Mouse (Mus musculus): ENCODE results near the gene Nprl2. TPM values are rescaled to one million over a fixed set of nuclear protein-coding genes. Genes with fewer than 3 reads are reported as not detected.
A peak's percentile ranks its signal among the peaks of the same experiment; 100 is the strongest.

Nprl2 gene
- polyA plus RNA-seq, 1 experiment: 83.5 TPM

DNA sequence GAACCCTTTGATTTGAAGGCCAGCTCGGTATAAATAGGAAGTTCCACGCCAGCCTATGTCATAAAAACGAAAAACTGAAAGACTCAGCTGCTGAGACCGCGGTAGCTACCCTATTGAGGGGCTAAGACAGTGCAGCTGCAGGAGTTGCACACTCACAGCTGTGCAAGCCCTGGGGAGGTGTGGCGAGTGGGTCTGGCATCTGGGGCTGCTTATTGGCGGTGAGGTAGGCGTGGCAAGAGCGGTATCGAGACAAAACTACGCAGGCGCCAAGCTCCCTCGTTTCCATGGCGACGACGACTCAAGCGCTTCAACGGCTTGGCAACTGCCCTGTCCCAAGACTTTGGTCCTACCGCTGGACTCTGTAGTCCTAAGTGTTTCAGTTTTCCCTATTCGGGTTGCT lies 5.0 kb downstream of the Nprl2 start, which contains the start of gene Zmynd10:
Zmynd10 (plus strand) TSS at position 273 of the 400 bp plus-strand sequence.
- WGBS: 2% methylated on average over 20 of the region's 20 CpGs
- peak; percentile 88 for DNase-seq
- H3K36me3 ChIP-seq (ENCODE audit: control insufficient read depth, insufficient read depth, low read length): no peaks in the 10 kb centered on the region

DNA sequence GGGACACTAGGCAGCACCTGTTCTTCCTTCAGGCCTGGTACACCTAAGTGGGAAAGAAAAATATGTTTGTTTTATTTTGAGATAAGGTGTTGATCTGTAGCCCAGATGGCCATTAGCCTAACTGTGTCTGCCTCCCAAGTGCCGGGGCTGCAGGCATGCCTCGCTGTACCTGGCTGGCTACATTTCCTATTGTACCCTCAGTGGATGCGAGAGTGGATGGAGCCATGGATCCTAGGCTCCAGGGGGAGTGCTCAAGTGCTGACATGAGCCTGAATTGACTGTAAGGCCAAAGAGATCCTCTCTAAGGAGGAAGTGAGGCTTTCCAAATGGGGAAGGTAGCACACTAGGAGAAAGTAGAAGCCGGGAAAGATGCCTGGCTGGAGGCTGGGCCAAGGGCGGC lies 5.9 kb downstream of the Nprl2 start:
- TF ChIP-seq POLR2A (IDR thresholded peaks at IDR 0.05; ENCODE audit: control insufficient read depth, extremely low read depth, insufficient read depth, low read length, poor library complexity): no peak
- TF ChIP-seq CTCF (IDR thresholded peaks at IDR 0.05; ENCODE audit: borderline replicate concordance, control insufficient read depth, extremely low read depth, insufficient read depth, low read length, poor library complexity): no peak
- WGBS: 93% methylated on average over 5 of the region's 5 CpGs
- no peak overlapping the region for H3K4me3 ChIP-seq (ENCODE audit: control insufficient read depth, insufficient read depth, low read length)

More for the DNA sequence above, 5.0 kb downstream of the Nprl2 start, which contains the start of gene Zmynd10:
- H3K4me3 ChIP-seq (ENCODE audit: control insufficient read depth, insufficient read depth, low read length): 0 out of 2 replicates have a peak within 1 kb of the TSS, but pooled peaks have one; percentile 3
- peak within 1 kb of the TSS; percentile 82 for H3K27ac ChIP-seq (ENCODE audit: control insufficient read depth, insufficient read depth, low read length)
- TF ChIP-seq CTCF (IDR thresholded peaks at IDR 0.05; ENCODE audit: borderline replicate concordance, control insufficient read depth, extremely low read depth, insufficient read depth, low read length, poor library complexity): 0 out of 2 replicates have a peak, but pooled peaks have one; percentile 51
- TF ChIP-seq POLR2A (IDR thresholded peaks at IDR 0.05; ENCODE audit: control insufficient read depth, extremely low read depth, insufficient read depth, low read length, poor library complexity): 0 out of 2 replicates have a peak, but pooled peaks have one; percentile 30
- H3K27me3 ChIP-seq (ENCODE audit: control insufficient read depth, insufficient read depth, low read length): no peaks in the 10 kb centered on the region
- peaks cover 47% of the 10 kb centered on the region for H3K4me1 ChIP-seq (replicated peaks; ENCODE audit: control insufficient read depth, insufficient read depth, low read length)

DNA sequence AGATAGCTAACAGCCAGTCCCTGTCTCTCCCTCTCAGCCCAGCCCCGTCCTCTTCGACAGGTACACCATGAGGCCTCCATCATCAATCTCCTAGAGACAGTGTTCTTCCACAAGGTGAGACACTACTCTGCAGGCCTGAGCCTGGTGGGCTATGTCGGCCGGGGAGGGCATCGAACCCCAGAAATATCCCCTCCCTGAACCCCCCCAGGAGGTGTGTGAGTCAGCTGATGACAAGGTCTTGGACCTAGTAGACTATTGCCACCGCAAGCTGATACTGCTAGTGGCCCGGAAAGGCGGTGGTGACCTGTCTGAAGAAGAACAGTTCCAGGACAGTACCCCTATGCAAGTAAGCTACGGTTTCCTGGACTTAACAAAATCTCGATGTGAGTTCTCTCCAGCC lies 6.8 kb downstream of the Nprl2 start:
- no peak overlapping the region for H3K27ac ChIP-seq (ENCODE audit: control insufficient read depth, insufficient read depth, low read length)
- no peak overlapping the region for H3K4me3 ChIP-seq (ENCODE audit: control insufficient read depth, insufficient read depth, low read length)
- H3K4me1 ChIP-seq (replicated peaks; ENCODE audit: control insufficient read depth, insufficient read depth, low read length): peaks cover 57% of the 10 kb centered on the region
- WGBS: 97% methylated on average over 10 of the region's 10 CpGs
- no peaks in the 10 kb centered on the region for H3K36me3 ChIP-seq (ENCODE audit: control insufficient read depth, insufficient read depth, low read length)
- DNase-seq: no peak
- no peak for TF ChIP-seq POLR2A (IDR thresholded peaks at IDR 0.05; ENCODE audit: control insufficient read depth, extremely low read depth, insufficient read depth, low read length, poor library complexity)
- TF ChIP-seq CTCF (IDR thresholded peaks at IDR 0.05; ENCODE audit: borderline replicate concordance, control insufficient read depth, extremely low read depth, insufficient read depth, low read length, poor library complexity): no peak
- no peaks in the 10 kb centered on the region for H3K27me3 ChIP-seq (ENCODE audit: control insufficient read depth, insufficient read depth, low read length)

More for the DNA sequence above, 5.9 kb downstream of the Nprl2 start:
- Histone ChIP-seq H3K27ac (ENCODE audit: control insufficient read depth, insufficient read depth, low read length) (no peak overlapping the region), H3K4me1 (replicated peaks; ENCODE audit: control insufficient read depth, insufficient read depth, low read length) (peaks cover 48% of the 10 kb centered on the region), H3K36me3 (ENCODE audit: control insufficient read depth, insufficient read depth, low read length) (no peaks in the 10 kb centered on the region), H3K27me3 (ENCODE audit: control insufficient read depth, insufficient read depth, low read length) (no peaks in the 10 kb centered on the region)
- no peak for DNase-seq

GRCm38 (mm10) chr9:107549297-107550074 lies 7.5 kb downstream of the Nprl2 start:
- no peak for DNase-seq
- Histone ChIP-seq H3K36me3 (ENCODE audit: control insufficient read depth, insufficient read depth, low read length) (no peaks in the 10 kb centered on the region), H3K27me3 (ENCODE audit: control insufficient read depth, insufficient read depth, low read length) (no peaks in the 10 kb centered on the region), H3K4me3 (ENCODE audit: control insufficient read depth, insufficient read depth, low read length) (no peak overlapping the region), H3K27ac (ENCODE audit: control insufficient read depth, insufficient read depth, low read length) (no peak overlapping the region), H3K4me1 (replicated peaks; ENCODE audit: control insufficient read depth, insufficient read depth, low read length) (peaks cover 59% of the 10 kb centered on the region)
- no peak for TF ChIP-seq POLR2A (IDR thresholded peaks at IDR 0.05; ENCODE audit: control insufficient read depth, extremely low read depth, insufficient read depth, low read length, poor library complexity)
- 97% methylated on average over 20 of the region's 20 CpGs for WGBS

DNA sequence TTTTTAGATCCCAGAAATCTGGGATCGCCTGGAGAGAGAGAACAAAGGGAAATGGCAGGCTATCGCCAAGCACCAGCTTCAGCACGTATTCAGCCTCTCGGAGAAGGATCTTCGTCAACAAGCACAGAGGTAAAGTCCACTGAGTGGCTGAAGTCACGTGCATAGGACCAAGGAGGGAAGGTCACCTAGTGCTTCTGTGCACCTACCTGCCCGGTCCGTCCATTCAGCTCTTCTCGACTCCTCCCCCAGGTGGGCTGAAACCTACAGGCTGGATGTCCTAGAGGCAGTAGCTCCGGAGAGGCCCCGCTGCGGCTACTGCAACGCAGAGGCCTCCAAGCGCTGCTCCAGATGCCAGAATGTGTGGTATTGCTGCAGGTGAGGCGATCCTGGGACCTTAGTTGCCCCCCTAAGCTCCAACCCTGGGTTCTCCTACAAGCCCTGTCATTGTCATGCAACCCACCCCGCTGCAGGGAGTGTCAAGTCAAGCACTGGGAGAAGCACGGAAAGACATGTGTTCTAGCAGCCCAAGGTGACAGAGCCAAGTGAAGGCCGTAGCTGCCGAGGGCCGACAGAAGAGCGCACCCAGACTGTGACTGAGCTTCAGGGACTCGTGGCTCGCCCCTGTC lies 8.6 kb downstream of the Nprl2 start:
- Histone ChIP-seq H3K36me3 (ENCODE audit: control insufficient read depth, insufficient read depth, low read length) (no peaks in the 10 kb centered on the region), H3K4me3 (ENCODE audit: control insufficient read depth, insufficient read depth, low read length) (peak overlapping the region; percentile 53), H3K27ac (ENCODE audit: control insufficient read depth, insufficient read depth, low read length) (peak overlapping the region; percentile 70), H3K4me1 (replicated peaks; ENCODE audit: control insufficient read depth, insufficient read depth, low read length) (peaks cover 61% of the 10 kb centered on the region), H3K27me3 (ENCODE audit: control insufficient read depth, insufficient read depth, low read length) (no peaks in the 10 kb centered on the region)
- WGBS: 61% methylated on average over 23 of the region's 23 CpGs
- TF ChIP-seq POLR2A (IDR thresholded peaks at IDR 0.05; ENCODE audit: control insufficient read depth, extremely low read depth, insufficient read depth, low read length, poor library complexity): peak; percentile 13; the same call in 1 of the 2 replicates
- no peak for TF ChIP-seq CTCF (IDR thresholded peaks at IDR 0.05; ENCODE audit: borderline replicate concordance, control insufficient read depth, extremely low read depth, insufficient read depth, low read length, poor library complexity)
- no peak for DNase-seq

DNA sequence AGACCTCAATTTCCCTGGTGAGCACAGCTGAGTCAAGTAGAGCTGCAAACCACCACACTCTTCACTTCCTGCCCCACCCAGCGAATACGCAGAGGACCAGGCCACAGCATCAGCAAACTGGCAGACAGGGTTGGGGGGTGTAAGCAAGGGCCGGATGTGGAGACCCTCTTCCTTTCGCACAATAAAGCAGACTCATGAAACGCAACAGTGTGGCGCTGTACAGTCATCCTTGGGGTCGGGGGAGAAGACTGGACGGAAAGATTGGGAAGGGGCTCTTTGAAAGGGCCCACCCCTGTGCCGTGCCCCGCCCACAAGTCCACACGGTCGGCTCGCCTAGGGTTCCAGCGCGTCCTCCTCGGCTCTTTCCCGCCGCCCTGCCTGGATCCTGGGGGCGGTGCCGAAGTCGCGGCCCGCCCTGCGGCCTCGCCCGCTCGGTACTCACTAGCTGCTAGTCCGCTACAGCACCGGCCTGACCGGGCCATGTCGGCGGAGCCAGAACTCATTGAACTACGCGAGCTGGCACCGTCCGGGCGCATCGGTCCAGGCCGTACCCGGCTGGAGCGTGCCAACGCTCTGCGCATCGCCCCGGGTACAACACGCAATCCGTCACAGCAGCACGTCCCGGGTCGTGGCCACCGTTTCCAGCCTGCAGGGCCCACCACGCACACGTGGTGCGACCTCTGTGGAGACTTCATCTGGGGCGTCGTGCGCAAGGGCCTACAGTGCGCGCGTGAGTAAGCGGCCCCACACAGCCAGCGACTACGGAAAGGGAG lies 9.3 kb downstream of the Nprl2 start, which contains the start of gene Rassf1:
Rassf1 (plus strand) TSS at position 439 of the 773 bp plus-strand sequence.
- TF ChIP-seq CTCF (IDR thresholded peaks at IDR 0.05; ENCODE audit: borderline replicate concordance, control insufficient read depth, extremely low read depth, insufficient read depth, low read length, poor library complexity) (0 out of 2 replicates have a peak, but pooled peaks have one; percentile 35), POLR2A (IDR thresholded peaks at IDR 0.05; ENCODE audit: control insufficient read depth, extremely low read depth, insufficient read depth, low read length, poor library complexity) (no peak)

More for the DNA sequence above, 9.3 kb downstream of the Nprl2 start, which contains the start of gene Rassf1:
- no peaks in the 10 kb centered on the region for H3K27me3 ChIP-seq (ENCODE audit: control insufficient read depth, insufficient read depth, low read length)
- DNase-seq: peak; percentile 80
- H3K27ac ChIP-seq (ENCODE audit: control insufficient read depth, insufficient read depth, low read length): peak within 1 kb of the TSS; percentile 70
- 2% methylated on average over 63 of the region's 63 CpGs for WGBS
- H3K36me3 ChIP-seq (ENCODE audit: control insufficient read depth, insufficient read depth, low read length): no peaks in the 10 kb centered on the region
- peak within 1 kb of the TSS; percentile 53 for H3K4me3 ChIP-seq (ENCODE audit: control insufficient read depth, insufficient read depth, low read length)
- peaks cover 58% of the 10 kb centered on the region for H3K4me1 ChIP-seq (replicated peaks; ENCODE audit: control insufficient read depth, insufficient read depth, low read length)
